Mouse (Mus musculus): ENCODE measurements around the gene Taf12. TPM values are rescaled to one million over a fixed set of nuclear protein-coding genes. Genes with fewer than 3 reads are reported as not detected.

Gene Taf12
- total RNA-seq, 1 experiment from 2014 or later = 27.3 TPM

DNA sequence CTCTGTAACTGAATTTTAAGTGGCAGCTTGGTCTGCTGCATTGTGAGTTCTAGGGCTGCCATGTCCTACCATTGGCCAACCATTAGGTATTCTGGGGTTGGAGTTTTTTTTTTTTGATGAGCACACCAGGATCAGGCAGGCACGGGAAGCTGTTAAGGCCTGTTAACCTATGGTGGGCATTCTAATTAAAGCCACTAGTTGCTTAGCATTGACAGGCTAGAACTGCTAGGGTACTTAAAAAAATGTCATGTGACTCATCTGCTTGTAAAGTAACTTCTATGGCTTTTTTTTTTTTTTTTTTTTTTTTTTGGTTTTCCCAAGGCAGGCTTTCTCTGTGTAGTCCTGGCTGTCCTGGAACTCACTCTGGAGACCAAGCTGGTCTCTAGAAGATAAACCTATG lies 37.0 kb downstream of the Taf12 start:
- no peak for DNase-seq

DNA sequence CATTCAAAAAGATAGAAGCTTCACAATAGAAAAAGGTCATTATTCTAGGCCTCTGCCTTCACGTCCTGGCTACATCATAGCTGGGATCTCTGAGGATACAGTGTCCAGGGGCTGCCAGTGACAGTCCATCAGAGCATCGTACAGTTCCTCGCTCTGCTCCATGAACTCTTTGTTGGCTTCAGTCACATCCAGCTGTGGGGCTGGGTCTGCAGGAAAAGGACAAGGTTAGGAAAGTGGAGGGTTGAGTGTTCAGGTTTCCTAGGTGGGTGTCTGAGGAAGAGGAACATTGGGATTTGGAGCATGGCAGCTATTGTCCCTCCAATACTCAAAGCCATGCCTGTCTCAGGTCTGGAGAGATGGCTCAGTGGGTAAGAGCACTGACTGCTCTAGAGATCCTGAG lies 37.6 kb downstream of the Taf12 start:
- DNase-seq = no peak

DNA sequence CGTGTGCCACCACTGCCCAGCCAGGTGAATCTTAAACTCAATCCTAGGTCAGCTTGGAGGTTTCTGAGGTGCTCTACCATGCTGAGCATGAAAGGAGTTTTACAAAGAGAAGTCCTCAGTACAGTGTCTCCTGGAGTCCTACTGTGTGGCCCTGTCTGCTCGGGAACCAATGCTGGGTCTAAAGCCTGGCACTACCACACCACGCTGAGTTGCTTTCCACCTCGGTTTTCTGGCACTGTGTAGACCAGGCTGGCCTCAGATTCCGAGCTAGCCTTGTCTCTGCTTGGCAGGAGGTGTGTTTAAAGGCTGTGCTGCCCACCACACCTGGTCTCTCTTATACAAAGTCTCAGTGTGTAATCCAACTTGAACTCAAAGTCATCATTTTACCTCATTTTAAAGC lies 38.5 kb downstream of the Taf12 start:
- no peak for DNase-seq

DNA sequence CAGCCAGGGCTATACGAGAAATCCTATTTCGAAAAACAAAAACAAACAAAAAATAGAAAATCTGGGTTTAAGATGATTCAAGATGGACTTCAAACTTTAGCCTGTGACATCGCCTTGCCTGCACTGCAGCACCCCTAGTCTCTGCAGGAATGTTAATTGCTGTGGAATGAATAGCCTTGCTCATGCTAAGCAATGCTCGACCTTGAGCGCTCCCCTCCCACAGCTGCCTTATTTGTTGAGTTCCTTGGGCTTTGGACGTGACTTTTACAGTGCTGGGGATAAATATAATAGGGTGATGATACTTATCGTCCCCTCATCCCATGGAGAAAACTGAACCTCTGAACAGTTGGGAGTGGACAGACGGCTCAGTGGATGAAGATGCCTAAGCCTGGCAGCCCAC lies 41.5 kb downstream of the Taf12 start:
- no peak for DNase-seq

DNA sequence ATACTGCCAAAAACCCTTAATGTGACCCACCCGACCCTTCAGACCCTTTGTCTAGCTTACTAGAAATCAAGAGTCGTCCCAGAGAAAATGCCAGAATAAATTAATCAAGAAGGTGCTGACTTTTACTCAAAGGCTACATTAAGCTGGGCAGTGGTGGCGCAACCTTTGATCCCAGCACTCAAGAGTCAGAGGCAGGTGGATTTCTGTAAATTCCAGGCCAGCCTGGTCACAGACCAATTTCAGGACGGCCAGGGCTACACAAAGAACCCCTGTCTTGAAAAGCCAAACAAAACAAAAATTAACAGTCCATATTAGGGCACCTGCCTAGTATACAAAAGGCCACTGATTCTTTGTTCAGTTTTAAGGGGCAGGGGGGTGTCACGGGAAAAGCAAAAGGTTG lies 52.3 kb downstream of the Taf12 start:
- DNase-seq = no peak

DNA sequence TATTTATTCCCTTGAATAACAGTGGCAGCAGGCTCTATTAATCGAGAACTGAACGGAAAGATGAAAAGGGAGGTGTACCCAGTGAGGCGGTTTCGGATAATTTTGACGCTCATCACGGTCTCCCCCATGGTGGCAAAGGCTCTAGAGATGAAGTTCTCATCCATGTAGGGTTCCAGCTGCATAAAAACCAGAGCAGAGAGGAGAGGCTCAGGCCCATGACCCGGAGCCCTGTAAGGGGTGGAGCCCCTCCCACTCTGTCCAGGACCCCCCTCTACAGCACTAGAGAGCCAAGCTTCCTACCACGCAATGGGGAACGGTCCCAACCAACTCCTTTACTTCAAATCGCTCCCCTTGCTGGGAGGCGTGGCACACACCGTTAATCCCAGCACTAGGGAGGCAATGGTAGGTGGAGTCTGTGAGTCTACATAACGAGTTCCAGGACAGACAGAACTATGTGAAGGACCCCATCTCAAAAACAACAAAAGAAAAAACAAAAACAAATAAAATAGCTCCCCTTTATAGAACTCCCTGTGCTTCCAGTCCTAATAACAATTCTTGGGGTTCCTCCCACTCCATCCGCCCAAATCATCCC lies 54.3 kb downstream of the Taf12 start:
- DNase-seq = no peak

DNA sequence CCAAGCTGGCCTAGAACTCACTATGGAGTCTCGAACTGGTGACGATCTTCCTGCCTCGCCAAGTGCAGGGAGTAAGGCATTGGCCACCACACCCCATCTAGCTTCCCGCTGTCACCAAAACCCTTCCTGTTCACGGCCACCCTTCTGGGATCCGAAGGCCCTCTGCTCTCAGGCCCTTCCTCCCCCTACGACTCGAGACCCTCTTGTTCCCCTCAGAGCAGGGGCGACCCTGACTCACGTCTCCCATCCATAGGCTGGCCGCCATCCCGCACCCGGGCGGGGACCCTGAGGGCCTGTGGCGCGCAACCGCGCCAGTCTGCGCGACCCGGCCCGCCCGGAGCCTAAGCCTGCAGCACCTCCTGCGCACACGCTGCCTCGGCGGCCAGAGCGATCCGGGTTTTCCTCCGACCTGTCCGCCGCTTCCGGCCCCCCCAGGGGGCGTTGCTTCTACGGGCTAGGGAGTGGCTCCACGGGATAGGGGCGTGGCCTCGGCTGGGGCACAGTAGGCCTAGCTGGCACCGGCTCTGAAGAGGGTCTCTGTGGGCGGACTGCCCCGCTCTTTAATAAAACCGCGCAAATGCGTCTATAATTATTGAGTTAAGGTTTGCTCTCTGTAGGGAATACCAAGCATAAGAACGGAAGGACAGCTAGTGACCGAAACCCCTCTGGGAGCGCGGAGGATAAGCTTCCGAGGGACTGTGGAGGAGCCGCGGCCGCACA lies 55.1 kb downstream of the Taf12 start, which contains the start of gene Trnau1ap:
Gene Trnau1ap (minus strand): TSS at position 424 of the 720 bp plus-strand sequence.
- peak; percentile 96 for DNase-seq

DNA sequence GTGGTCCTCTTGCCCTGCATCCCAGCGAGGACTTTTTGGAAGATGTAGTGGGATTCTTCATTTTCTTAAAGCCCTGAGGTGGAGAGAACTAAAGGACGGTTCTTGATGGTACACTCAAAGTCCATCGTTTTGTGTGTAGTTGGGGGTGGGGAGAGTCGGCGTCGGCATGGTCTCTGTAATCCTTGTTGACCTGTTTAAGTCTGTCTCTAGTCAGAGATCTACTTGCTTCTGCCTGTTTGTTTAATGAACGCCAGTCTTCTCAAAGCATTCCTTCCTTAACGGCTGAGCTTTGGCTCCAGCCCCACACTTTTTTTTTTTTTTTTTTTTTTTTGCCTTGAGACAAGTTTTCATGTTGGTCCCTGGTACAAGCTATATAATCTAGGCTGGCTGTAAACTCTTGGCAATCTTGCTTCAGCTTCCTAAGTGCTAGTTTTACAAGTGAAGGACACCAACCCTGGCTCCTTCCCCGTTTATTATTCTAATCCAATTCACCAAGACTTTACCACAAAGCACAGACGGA lies 55.7 kb downstream of the Taf12 start:
- DNase-seq = no peak

DNA sequence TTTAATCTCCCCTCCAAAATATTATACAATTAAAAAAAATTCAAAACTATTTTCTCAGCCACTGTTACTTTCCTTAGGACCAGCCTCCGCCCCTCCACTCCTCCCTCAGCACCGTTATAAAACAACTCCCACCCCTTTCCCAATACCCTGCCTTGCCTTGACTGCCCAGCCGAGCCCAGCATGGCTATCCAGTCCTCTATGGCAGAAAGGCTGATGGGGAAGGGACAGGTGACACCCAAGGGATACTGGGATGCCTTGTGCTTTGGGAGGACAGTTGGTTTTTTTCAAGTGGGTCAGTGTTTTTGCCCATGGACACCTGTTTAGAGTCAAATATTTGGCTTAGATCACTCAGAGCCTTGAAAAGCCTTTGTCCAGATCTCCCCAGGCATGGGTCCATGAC lies 57.8 kb downstream of the Taf12 start:
- DNase-seq = no peak

DNA sequence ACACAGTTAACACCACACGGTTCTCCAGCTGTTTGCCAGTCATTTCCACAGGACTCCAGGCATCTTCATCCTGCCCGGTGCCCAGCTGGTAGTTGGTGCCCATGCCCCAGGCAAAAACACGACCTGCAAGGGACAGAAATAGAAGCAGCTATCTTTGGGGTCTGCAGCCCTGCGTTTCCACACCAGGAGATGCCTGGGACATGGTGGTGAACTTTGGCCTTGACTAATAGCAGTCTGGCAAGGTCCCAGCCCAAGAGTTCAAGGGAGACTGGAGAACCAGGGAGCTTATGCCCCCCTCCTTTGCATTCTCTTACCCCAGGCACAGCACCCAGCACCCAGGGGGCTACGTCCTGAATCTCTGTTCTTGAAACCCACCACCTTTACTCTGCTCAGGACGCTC lies 58.7 kb downstream of the Taf12 start:
- DNase-seq = no peak

DNA sequence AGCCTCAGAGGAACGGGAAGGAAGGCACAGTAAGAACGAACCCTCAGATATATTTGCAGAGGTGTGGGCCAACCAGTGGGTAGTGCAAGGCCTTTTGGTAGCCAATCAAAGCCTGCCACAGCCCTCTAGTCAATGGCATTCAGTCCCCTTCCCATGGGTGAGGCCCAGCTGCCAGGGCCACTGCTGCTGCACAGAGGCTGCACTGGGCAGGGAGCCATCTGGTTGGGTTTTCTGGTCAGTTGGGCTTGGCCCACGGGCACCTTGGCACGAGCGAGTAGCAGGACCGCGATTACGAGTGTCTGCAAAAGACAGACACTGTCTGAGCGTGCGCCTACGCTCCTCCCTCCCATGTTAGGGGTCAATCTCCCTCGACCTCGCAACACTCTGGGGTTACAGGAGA lies 64.8 kb downstream of the Taf12 start:
- DNase-seq = peak; percentile 76

DNA sequence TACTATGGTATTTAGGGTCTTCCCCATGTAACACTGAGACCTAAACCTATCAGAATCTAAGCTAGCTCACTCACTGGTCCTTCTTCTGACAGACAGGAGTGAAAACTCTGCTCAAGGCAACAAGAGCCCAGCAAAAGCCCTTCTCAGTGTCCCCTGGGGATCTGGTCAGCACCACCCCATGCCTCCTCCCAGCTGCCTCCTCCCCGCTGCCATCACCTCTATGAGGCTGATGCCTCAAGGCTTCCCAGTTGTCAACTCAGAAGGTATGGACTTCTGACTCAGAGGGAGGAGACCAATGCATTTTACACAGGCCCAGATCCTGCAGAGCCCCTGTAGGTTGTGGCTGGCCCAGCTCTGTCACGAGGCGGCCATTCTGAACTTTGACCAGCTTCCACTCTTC lies 67.3 kb downstream of the Taf12 start:
- DNase-seq = no peak

DNA sequence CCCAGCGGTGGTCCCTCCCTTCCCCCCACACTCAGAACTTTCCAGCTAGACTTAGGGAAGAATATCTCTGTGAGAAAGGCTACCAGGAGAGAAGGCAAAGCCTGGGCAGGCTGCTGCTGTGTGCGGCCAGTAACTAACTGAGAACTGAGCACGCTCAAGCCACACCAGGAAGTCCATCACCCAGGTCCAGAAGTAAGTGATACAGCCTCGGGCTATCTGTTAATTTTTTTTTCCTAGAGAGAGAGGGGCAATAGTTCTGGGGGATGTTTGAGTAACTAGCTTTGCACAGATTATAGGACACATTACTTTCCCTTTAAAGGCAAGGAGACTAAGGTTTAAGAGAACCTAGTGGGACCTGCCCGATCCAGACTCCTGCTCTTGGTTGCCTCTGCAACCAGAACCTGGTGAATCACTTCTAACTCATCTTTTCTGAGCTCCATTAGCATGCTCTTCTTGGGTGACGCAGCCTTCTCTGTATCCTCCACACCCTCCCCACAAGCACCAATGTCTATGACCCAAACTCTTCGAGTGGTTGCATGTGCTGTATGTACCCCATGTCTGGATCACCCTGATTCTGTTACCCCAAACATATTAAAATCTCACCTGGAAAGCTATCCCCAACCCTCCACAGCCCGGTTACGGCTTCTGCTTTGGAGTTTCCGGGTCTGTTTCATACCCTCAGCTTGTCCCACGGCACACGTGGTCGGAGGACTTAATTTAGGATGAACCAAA lies 70.4 kb downstream of the Taf12 start:
- DNase-seq = peak; percentile 39

Other genes with a start within 250 kb of the Taf12 start
- 0.19 TPM in 1 of 2 replicates, not detected in the other for gene Gm10300, start 199.7 kb upstream of the Taf12 start, total RNA-seq (2021)
- 112 and 148 TPM in 2 replicates for gene Epb41, start 199.1 kb upstream of the Taf12 start, total RNA-seq (2021)
- gene Oprd1, start 129.9 kb upstream of the Taf12 start, total RNA-seq (2021) = 1.3 and 1.4 TPM in 2 replicates
- 48.8 and 49.5 TPM in 2 replicates for gene Ythdf2, start 62.1 kb upstream of the Taf12 start, total RNA-seq (2021)
- gene Gmeb1, start 12.8 kb upstream of the Taf12 start, total RNA-seq (2021) = 16.2 and 17.3 TPM in 2 replicates
- 0.93 and 3.5 TPM in 2 replicates for gene Rab42, start 29.0 kb downstream of the Taf12 start, total RNA-seq (2021)
- 33.2 and 35.3 TPM in 2 replicates for gene Trnau1ap, start 55.2 kb downstream of the Taf12 start, total RNA-seq (2021)
- gene Rcc1, start 79.2 kb downstream of the Taf12 start, total RNA-seq (2021) = 20.6 and 24.9 TPM in 2 replicates
- gene Phactr4, start 148.1 kb downstream of the Taf12 start, total RNA-seq (2021) = 40.3 and 46.2 TPM in 2 replicates
- 7.8 and 10.7 TPM in 2 replicates for gene Med18, start 189.5 kb downstream of the Taf12 start, total RNA-seq (2021)
- 17.8 and 19.8 TPM in 2 replicates for gene Sesn2, start 236.1 kb downstream of the Taf12 start, total RNA-seq (2021)